Mouse (Mus musculus): Measurements from ENCODE around the gene Cd300ld. TPM values are rescaled to one million over a fixed set of nuclear protein-coding genes. Genes with fewer than 3 reads are reported as not detected.

Cd300ld gene
- polyA plus RNA-seq (2012; ENCODE audit: low replicate concordance): 0.15 and 0.30 TPM in 2 replicates

DNA sequence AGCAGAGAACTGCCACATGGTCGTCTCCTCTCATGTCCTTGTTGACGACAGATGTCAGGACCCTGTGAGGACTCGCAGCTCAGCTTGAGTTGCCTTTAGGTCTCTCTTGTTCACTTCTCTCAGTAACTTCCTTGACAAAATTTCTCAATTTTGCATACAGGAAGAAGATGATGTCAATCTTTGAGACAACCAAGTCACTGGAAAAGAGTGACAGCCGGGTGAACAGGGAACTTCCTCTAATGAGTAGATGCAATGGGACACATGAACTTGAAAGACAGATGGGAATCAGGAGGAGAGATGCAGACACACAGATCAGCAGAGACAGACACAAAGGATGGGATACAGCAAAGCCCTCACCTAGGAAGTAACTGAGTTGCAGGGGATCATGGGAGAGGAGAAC lies at the start of gene Cd300ld:
TSS of gene Cd300ld (minus strand) at position 130 of the 400 bp plus-strand sequence.

DNA sequence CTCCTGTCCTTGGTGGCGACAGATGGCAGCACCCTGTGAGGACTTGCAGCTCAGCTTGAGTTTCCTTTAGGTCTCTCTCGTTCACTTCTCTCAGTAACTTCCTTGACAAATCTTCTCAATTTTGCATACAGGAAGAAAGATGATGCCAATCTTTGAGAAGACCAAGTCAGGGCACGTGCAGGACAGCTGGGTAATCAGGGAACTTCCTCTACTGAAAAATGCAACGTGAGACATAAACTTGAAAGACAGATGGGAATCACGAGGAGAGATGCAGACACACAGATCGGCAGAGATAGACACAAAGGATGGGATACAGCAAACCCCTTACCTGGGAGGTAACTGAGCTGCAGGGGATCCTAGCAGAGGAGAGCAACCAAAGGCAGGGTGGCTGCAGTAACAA lies 47.9 kb upstream of the Cd300ld start, which contains the start of gene Cd300ld5:
TSS of gene Cd300ld5 (minus strand) at position 101 of the 400 bp plus-strand sequence.

DNA sequence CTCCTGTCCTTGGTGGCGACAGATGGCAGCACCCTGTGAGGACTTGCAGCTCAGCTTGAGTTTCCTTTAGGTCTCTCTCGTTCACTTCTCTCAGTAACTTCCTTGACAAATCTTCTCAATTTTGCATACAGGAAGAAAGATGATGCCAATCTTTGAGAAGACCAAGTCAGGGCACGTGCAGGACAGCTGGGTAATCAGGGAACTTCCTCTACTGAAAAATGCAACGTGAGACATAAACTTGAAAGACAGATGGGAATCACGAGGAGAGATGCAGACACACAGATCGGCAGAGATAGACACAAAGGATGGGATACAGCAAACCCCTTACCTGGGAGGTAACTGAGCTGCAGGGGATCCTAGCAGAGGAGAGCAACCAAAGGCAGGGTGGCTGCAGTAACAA lies 37.2 kb upstream of the Cd300ld start, which contains the start of gene Cd300ld4:
TSS of gene Cd300ld4 (minus strand) at position 101 of the 400 bp plus-strand sequence.

DNA sequence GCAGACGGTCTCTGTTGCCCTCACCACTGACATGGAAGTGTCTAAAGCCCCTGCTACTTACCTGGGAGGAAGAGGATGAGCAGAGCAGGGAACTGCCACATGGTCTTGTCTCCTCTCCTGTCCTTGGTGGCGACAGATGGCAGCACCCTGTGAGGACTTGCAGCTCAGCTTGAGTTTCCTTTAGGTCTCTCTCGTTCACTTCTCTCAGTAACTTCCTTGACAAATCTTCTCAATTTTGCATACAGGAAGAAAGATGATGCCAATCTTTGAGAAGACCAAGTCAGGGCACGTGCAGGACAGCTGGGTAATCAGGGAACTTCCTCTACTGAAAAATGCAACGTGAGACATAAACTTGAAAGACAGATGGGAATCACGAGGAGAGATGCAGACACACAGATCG lies 26.4 kb upstream of the Cd300ld start, which contains the start of gene Cd300ld2:
TSS of gene Cd300ld2 (minus strand) at position 101 of the 400 bp plus-strand sequence.

DNA sequence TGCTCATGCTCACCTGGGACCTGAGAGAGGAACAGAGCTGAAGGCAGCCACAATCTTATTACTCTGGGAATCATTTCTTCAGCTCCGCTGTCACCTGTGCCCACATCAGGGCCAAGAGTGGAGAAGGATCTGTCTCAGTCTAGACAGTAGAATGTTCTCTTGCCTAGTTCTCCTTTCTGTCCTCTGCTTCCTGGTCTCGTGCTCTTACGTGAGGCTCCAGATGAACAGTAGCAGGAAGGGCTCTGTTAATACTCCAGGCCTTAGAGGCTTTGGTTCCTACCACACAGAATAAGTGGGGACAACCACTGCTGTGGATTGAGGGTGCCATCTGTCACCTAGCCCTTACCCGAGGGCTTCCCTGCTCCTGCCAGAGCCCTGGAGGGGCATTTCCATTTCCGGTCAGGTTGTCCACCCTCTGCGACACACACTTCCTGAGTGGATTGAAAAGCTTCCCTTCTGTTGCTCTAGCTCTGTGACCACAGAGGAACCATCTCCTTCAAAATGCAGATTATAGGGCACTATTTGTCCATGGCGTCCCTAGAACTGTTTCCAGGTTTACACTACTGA lies 11.8 kb upstream of the Cd300ld start, which contains the start of gene Cd300c2:
TSS of gene Cd300c2 (minus strand) at position 407 of the 567 bp plus-strand sequence.

DNA sequence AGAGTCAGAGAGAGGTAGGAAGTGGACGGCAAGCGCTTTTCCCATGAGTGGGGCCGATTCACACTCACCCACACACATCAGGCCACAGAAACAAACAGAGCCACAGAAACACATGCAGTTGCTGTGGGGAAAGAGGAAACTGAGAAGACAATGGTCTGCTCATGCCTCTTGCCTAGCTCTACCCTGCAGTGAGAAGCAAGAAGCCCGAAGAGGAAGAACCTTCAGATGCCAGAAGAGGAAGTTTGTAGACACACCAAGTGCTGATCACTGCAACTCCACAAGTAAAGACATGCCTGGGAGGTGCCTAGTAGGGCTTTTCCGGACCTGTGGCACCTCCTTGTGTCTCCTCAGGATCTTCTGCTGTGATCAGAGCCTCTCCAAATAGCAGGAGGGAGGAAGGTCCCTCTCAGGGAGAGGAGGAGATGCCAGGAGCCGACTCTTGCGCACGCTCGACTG lies 20.9 kb downstream of the Cd300ld start, which contains the start of gene Cd300c:
TSS of gene Cd300c (minus strand) at position 406 of the 456 bp plus-strand sequence.

DNA sequence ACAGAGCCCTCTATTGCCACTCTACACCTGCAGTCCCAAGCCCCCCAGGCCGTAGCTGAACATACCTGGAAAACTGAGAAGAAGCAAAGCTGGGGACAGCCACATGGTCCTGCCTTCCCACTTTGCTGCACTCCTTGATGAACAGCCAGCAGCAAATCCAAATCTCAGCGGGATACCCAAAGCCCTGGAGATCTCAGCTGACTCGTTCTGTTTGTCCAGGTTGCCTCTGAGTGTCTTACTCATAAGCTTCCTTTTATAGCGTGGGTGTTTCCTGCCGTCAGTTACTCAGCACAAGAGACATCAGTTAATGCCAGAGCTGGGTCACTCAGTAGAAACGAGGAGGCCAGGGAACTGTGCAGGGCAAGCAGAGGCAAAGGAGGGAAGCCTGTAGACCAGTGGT lies 55.6 kb downstream of the Cd300ld start, which contains the start of gene Cd300lb:
TSS of gene Cd300lb (minus strand) at position 243 of the 400 bp plus-strand sequence.

Other genes with a start within 250 kb of the Cd300ld start
- 1.7 and 2.3 TPM in 2 replicates for gene Kif19a, start 224.5 kb downstream of the Cd300ld start, polyA plus RNA-seq (2012; ENCODE audit: low replicate concordance)
- gene Btbd17, start 194.0 kb downstream of the Cd300ld start, polyA plus RNA-seq (2012; ENCODE audit: low replicate concordance): not detected in 2 replicates
- gene Gpr142, start 191.0 kb downstream of the Cd300ld start, polyA plus RNA-seq (2012; ENCODE audit: low replicate concordance): 0.27 TPM in 1 of 2 replicates, not detected in the other
- gene Gprc5c, start 138.8 kb downstream of the Cd300ld start, polyA plus RNA-seq (2012; ENCODE audit: low replicate concordance): 0.29 and 1.8 TPM in 2 replicates
- 1.1 and 1.4 TPM in 2 replicates for gene Cd300a, start 99.9 kb downstream of the Cd300ld start, polyA plus RNA-seq (2012; ENCODE audit: low replicate concordance)
- gene Cd300lb, start 55.5 kb downstream of the Cd300ld start, polyA plus RNA-seq (2012; ENCODE audit: low replicate concordance): 0.19 and 0.37 TPM in 2 replicates
- gene Cd300c, start 20.8 kb downstream of the Cd300ld start, polyA plus RNA-seq (2012; ENCODE audit: low replicate concordance): not detected in 2 replicates
- 0.19 and 0.42 TPM in 2 replicates for gene Cd300c2, start 12.0 kb upstream of the Cd300ld start, polyA plus RNA-seq (2012; ENCODE audit: low replicate concordance)
- gene Cd300ld2, start 26.3 kb upstream of the Cd300ld start, polyA plus RNA-seq (2012; ENCODE audit: low replicate concordance): not detected in 2 replicates
- not detected in 2 replicates for gene Cd300ld4, start 37.1 kb upstream of the Cd300ld start, polyA plus RNA-seq (2012; ENCODE audit: low replicate concordance)
- 0.62 TPM in 1 of 2 replicates, not detected in the other for gene Cd300ld5, start 47.8 kb upstream of the Cd300ld start, polyA plus RNA-seq (2012; ENCODE audit: low replicate concordance)
- gene Cd300ld3, start 58.5 kb upstream of the Cd300ld start, polyA plus RNA-seq (2012; ENCODE audit: low replicate concordance): 0.22 and 0.62 TPM in 2 replicates
- gene Cd300e, start 72.3 kb upstream of the Cd300ld start, polyA plus RNA-seq (2012; ENCODE audit: low replicate concordance): 0.08 TPM in 2 replicates
- 1.5 TPM in 2 replicates for gene Rab37, start 101.5 kb upstream of the Cd300ld start, polyA plus RNA-seq (2012; ENCODE audit: low replicate concordance)
- 0.87 and 2.4 TPM in 2 replicates for gene Cd300lf, start 144.1 kb upstream of the Cd300ld start, polyA plus RNA-seq (2012; ENCODE audit: low replicate concordance)
- 29.5 and 39.0 TPM in 2 replicates for gene Slc9a3r1, start 173.4 kb upstream of the Cd300ld start, polyA plus RNA-seq (2012; ENCODE audit: low replicate concordance)
- gene Tmem104, start 197.6 kb upstream of the Cd300ld start, polyA plus RNA-seq (2012; ENCODE audit: low replicate concordance): 9.5 and 18.3 TPM in 2 replicates
- 11.2 and 17.7 TPM in 2 replicates for gene Nat9, start 197.9 kb upstream of the Cd300ld start, polyA plus RNA-seq (2012; ENCODE audit: low replicate concordance)

Data from leukemia stem cell, adult 10-12 weeks (primary cell).